Mouse (Mus musculus): Measurements from ENCODE around the gene Golm1.

GRCm38 (mm10) chr13:59656316-59656832 is 19.2 kb downstream of the Golm1 start:
- no peak for TF ChIP-seq POLR2A (IDR thresholded peaks at IDR 0.05; ENCODE audit: insufficient read depth, low read length)
- TF ChIP-seq CTCF (IDR thresholded peaks at IDR 0.05; ENCODE audit: low read depth, low read length), result no peak

Measured in ES-Bruce4 (cell line).